Mouse (Mus musculus): ENCODE measurements around the gene Zmat5.

DNA sequence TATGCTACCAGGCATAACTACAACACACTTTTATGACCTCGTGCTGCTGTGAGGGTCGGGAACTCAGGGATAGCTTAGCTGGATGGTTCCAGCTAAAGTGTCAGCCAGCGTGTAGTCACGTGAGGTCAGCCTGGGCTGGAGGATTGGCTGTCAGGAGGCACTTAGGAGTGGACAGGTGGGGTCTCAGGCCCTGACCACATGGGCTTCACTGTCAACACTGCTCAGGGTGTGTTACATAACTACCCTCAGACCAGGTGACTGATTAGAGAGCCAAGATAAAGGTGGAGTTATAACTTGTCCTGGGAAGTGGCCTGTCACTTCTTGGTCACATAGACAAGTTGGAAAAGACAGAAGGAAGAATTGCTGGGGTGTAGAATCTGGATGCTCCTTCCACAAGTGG lies 11.1 kb downstream of the Zmat5 start:
- TF ChIP-seq ZNF384 (IDR thresholded peaks at IDR 0.05; ENCODE audit: low read depth, low read length) (no peak), MAFK (IDR thresholded peaks at IDR 0.05; ENCODE audit: insufficient read depth, low read depth, low read length) (no peak), ZC3H11A (IDR thresholded peaks at IDR 0.05; ENCODE audit: borderline replicate concordance, low read depth, low read length) (no peak)
